Comparison of ENCODE assay signal across 8 mouse cellular contexts in the genomic region with DNA sequence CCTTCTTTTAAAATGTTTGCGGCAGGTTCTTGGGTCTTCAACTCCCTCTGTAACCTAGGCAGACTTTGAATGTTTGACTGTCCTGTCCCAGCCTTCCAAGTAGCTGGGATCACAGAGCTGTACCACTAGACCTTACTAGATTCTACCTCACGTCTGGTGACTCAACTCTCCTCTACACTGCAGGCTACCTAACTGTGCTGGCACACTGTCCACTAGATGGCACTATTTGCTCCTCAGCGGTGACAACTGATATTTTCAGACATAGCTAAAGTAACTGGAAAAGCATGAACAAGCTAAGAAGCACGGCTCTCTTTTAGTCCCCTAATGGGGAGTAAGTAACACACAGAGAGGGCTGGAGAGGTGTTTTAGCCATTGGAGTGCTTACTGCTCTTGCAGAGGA. TPM values are rescaled to one million over a fixed set of nuclear protein-coding genes. Genes with fewer than 3 reads are reported as not detected.
A peak's percentile ranks its signal among the peaks of the same experiment; 100 is the strongest.
DNase-seq lines count a peak whose midpoint lies in the region; ATAC-seq lines count a peak whose summit lies in the region.

No protein-coding gene starts in this region.

- no peak overlapping the region for H3K9ac ChIP-seq in liver, embryonic 11.5 days (ENCODE audit: low read depth, low read length)
- H3K9ac ChIP-seq in neural tube, embryonic 13.5 days = no peak overlapping the region

- no peak overlapping the region for H3K27ac ChIP-seq in liver, embryonic 11.5 days (ENCODE audit: low read depth, low read length)
- H3K27ac ChIP-seq in neural tube, embryonic 13.5 days (replicated peaks) = no peak overlapping the region

- peak; percentile 68 for DNase-seq in CD4-positive helper T cell, adult 2 months (ENCODE audit: low read depth, low spot score)
- DNase-seq in Muller cell, postnatal 12 days (ENCODE audit: inconsistent ontology term) = peak; percentile 31
- peak; percentile 43 for DNase-seq in cerebellum, adult 9-11 months
- DNase-seq in frontal cortex, postnatal 36 days (ENCODE audit: low spot score in 2 of 2) = peak; percentile 53 to 76
- peak; percentile 77 for DNase-seq in kidney, postnatal 14 days
- no peak for DNase-seq in liver, embryonic 11.5 days (ENCODE audit: low spot score)
- DNase-seq in thymus, postnatal 4 days = peak; percentile 70

- no peaks in the 10 kb centered on the region for H3K4me1 ChIP-seq in liver, embryonic 11.5 days (replicated peaks; ENCODE audit: control insufficient read depth, insufficient read depth, low read length)
- H3K4me1 ChIP-seq in neural tube, embryonic 13.5 days (replicated peaks) = no peaks in the 10 kb centered on the region

- peaks cover 25% of the 10 kb centered on the region for H3K36me3 ChIP-seq in liver, embryonic 11.5 days (ENCODE audit: control insufficient read depth, insufficient read depth, low read length)
- peaks cover 40% of the 10 kb centered on the region for H3K36me3 ChIP-seq in neural tube, embryonic 13.5 days

- no peak overlapping the region for H3K4me3 ChIP-seq in liver, embryonic 11.5 days (ENCODE audit: low read depth, low read length)
- H3K4me3 ChIP-seq in neural tube, embryonic 13.5 days = no peak overlapping the region

- WGBS in liver, embryonic 11.5 days = 39% methylated on average over 4 of the region's 4 CpGs
- WGBS in neural tube, embryonic 13.5 days = 32% methylated on average over 4 of the region's 4 CpGs

- H3K27me3 ChIP-seq in liver, embryonic 11.5 days (replicated peaks; ENCODE audit: control insufficient read depth, insufficient read depth, low read length) = no peaks in the 10 kb centered on the region
- no peaks in the 10 kb centered on the region for H3K27me3 ChIP-seq in neural tube, embryonic 13.5 days

- H3K9me3 ChIP-seq in liver, embryonic 11.5 days (ENCODE audit: control insufficient read depth, low read length) = no peaks in the 10 kb centered on the region
- no peaks in the 10 kb centered on the region for H3K9me3 ChIP-seq in neural tube, embryonic 13.5 days

- ATAC-seq in liver, embryonic 11.5 days (replicated peaks; ENCODE audit: low FRiP score) = peak; percentile 66
- peak; percentile 61; the same call in 1 of the 2 replicates for ATAC-seq in neural tube, embryonic 13.5 days (ENCODE audit: low read depth)

- no peak overlapping the region for H3K4me2 ChIP-seq in liver, embryonic 11.5 days
- H3K4me2 ChIP-seq in neural tube, embryonic 13.5 days = no peak overlapping the region

RNA-seq across cellular contexts. Expression of a gene that starts 8.3 kb away (rescaled TPM):
- polyA plus RNA-seq in liver, embryonic 11.5 days (2014; fragmentation: Nextera tagmentation; extraction: Ambion mirVana) = 0.22 and 0.29 TPM in 2 replicates
- 0.59 and 0.92 TPM in 2 replicates for polyA plus RNA-seq in neural tube, embryonic 13.5 days (2015; fragmentation: Nextera tagmentation; extraction: Ambion mirVana)

RNA-seq across cellular contexts. Expression of a gene that starts 10.2 kb away (rescaled TPM):
- 125 and 144 TPM in 2 replicates for polyA plus RNA-seq in liver, embryonic 11.5 days (2014; fragmentation: Nextera tagmentation; extraction: Ambion mirVana)
- polyA plus RNA-seq in neural tube, embryonic 13.5 days (2015; fragmentation: Nextera tagmentation; extraction: Ambion mirVana) = 81.4 and 86.7 TPM in 2 replicates

RNA-seq across cellular contexts. Expression of a gene that starts 39.5 kb away (rescaled TPM):
- polyA plus RNA-seq in liver, embryonic 11.5 days (2014; fragmentation: Nextera tagmentation; extraction: Ambion mirVana) = 0.22 and 0.40 TPM in 2 replicates
- 0.11 TPM in 2 replicates for polyA plus RNA-seq in neural tube, embryonic 13.5 days (2015; fragmentation: Nextera tagmentation; extraction: Ambion mirVana)

RNA-seq across cellular contexts. Expression of a gene that starts 40.2 kb away (rescaled TPM):
- polyA plus RNA-seq in liver, embryonic 11.5 days (2014; fragmentation: Nextera tagmentation; extraction: Ambion mirVana) = 63.1 and 71.3 TPM in 2 replicates
- polyA plus RNA-seq in neural tube, embryonic 13.5 days (2015; fragmentation: Nextera tagmentation; extraction: Ambion mirVana) = 16.4 and 21.9 TPM in 2 replicates
